Mouse (Mus musculus) right cerebral cortex, postnatal 10 days (tissue): ENCODE measurements at regions not wholly inside any gene's neighbourhood (a gene's known extent, or its start where the extent isn't known, plus 50 kb on each side); places are given as distances from the start of the nearest gene placed in this dataset.

Experiments used
- DNase-seq, 2 experiments: peaks; one replicate each; pipeline ENCODE4 v3.0.0; 2021; ENCODE audit warnings: low spot score in 2 of 2

- peak in 1 of 2 experiments; percentile 21 for DNase-seq
These were observed 54.4 kb upstream of the Ly86 start for GRCm38 (mm10) chr13:37290636-37291035.

- DNase-seq, result peak in 1 of 2 experiments; percentile 6
These were observed 56.0 kb upstream of the Ly86 start for GRCm38 (mm10) chr13:37288993-37289392.

- DNase-seq, result no peak
These were observed 62.5 kb upstream of the Ly86 start for GRCm38 (mm10) chr13:37282515-37282914.

GRCm38 (mm10) chr13:37279078-37279789 is 65.8 kb upstream of the Ly86 start:
- DNase-seq, result no peak

- peak; percentile 23 to 40 for DNase-seq
These were observed 95.2 kb upstream of the Ly86 start for GRCm38 (mm10) chr13:37249581-37250461.

GRCm38 (mm10) chr13:37248741-37249140 is 96.3 kb upstream of the Ly86 start:
- DNase-seq, result no peak

- peak; percentile 28 to 36 for DNase-seq
These were observed 105.0 kb upstream of the Ly86 start for GRCm38 (mm10) chr13:37240048-37240447.

- DNase-seq, result no peak
These were observed 107.7 kb upstream of the Ly86 start for GRCm38 (mm10) chr13:37237285-37237684.

- no peak for DNase-seq
These were observed 119.2 kb upstream of the Ly86 start for GRCm38 (mm10) chr13:37225834-37226233.

GRCm38 (mm10) chr13:37220436-37220835 is 124.6 kb upstream of the Ly86 start:
- DNase-seq, result no peak

GRCm38 (mm10) chr13:37218596-37218995 is 126.4 kb upstream of the Ly86 start:
- no peak for DNase-seq

- no peak for DNase-seq
These were observed 130.3 kb upstream of the Ly86 start for GRCm38 (mm10) chr13:37214590-37215282.

- peak in 1 of 2 experiments; percentile 30 for DNase-seq
These were observed 147.1 kb upstream of the F13a1 start for GRCm38 (mm10) chr13:37197136-37197535.

GRCm38 (mm10) chr13:37195857-37196256 is 145.8 kb upstream of the F13a1 start:
- no peak for DNase-seq

GRCm38 (mm10) chr13:37181169-37181787 is 131.2 kb upstream of the F13a1 start:
- DNase-seq, result peak; percentile 27 to 41

- DNase-seq, result no peak
These were observed 126.5 kb upstream of the F13a1 start for GRCm38 (mm10) chr13:37176526-37176925.

- DNase-seq, result no peak
These were observed 126.0 kb upstream of the F13a1 start for GRCm38 (mm10) chr13:37175997-37176396.

- peak; percentile 27 to 31 for DNase-seq
These were observed 108.9 kb upstream of the F13a1 start for GRCm38 (mm10) chr13:37158831-37159522.

GRCm38 (mm10) chr13:37157808-37158207 is 107.8 kb upstream of the F13a1 start:
- DNase-seq, result no peak

GRCm38 (mm10) chr13:37151835-37152516 is 101.9 kb upstream of the F13a1 start:
- DNase-seq, result no peak

GRCm38 (mm10) chr13:37149961-37150360 is 99.9 kb upstream of the F13a1 start:
- no peak for DNase-seq
